Mouse (Mus musculus): ENCODE measurements around the gene Pde6c. TPM values are rescaled to one million over a fixed set of nuclear protein-coding genes. Genes with fewer than 3 reads are reported as not detected.

The Pde6c gene
- polyA plus RNA-seq, 1 experiment from 2014 or later = 0.02 TPM

- ATAC-seq (ENCODE audit: low FRiP score, low TSS enrichment) (no peak), DNase-seq (ENCODE audit: low spot score) (no peak)
- no peak for TF ChIP-seq EP300 (optimal IDR thresholded peaks at IDR 0.05)
- no peaks in the 10 kb centered on the region for H3K9me3 ChIP-seq (ENCODE audit: control insufficient read depth, low read length)
- no peak overlapping the region for H3K9ac ChIP-seq (ENCODE audit: low read length)
- no peaks in the 10 kb centered on the region for H3K4me1 ChIP-seq (replicated peaks; ENCODE audit: control insufficient read depth, insufficient read depth)
- H3K36me3 ChIP-seq (ENCODE audit: control insufficient read depth, insufficient read depth, low read length) = no peaks in the 10 kb centered on the region
- 59% methylated on average over 21 of the region's 21 CpGs for WGBS
- H3K4me3 ChIP-seq (ENCODE audit: low read depth, low read length) = no peak overlapping the region
- H3K27me3 ChIP-seq (ENCODE audit: control insufficient read depth, insufficient read depth, low read length) = no peaks in the 10 kb centered on the region
- no peak overlapping the region for H3K27ac ChIP-seq (replicated peaks)
- H3K4me2 ChIP-seq (replicated peaks; ENCODE audit: low read depth) = no peak overlapping the region; the same call in 1 of the 2 replicates
Observed at GRCm38 (mm10) chr19:38161648-38162354, 29.2 kb downstream of the Pde6c start.

GRCm38 (mm10) chr19:38164633-38165032, 32.1 kb downstream of the Pde6c start:
- H3K9ac ChIP-seq (ENCODE audit: low read length) = no peak overlapping the region
- DNase-seq (ENCODE audit: low spot score) (no peak), ATAC-seq (ENCODE audit: low FRiP score, low TSS enrichment) (no peak)
- no peak overlapping the region for H3K27ac ChIP-seq (replicated peaks)
- no peak overlapping the region for H3K4me3 ChIP-seq (ENCODE audit: low read depth, low read length)
- H3K27me3 ChIP-seq (ENCODE audit: control insufficient read depth, insufficient read depth, low read length) = no peaks in the 10 kb centered on the region
- TF ChIP-seq CTCF (IDR thresholded peaks at IDR 0.05; ENCODE audit: low read depth) = no peak
- no peak for TF ChIP-seq EP300 (optimal IDR thresholded peaks at IDR 0.05)
- no peak overlapping the region for H3K4me2 ChIP-seq (replicated peaks; ENCODE audit: low read depth)
- H3K36me3 ChIP-seq (ENCODE audit: control insufficient read depth, insufficient read depth, low read length) = no peaks in the 10 kb centered on the region
- whole genome bisulfite sequencing = 60% methylated on average over 2 of the region's 2 CpGs
- no peaks in the 10 kb centered on the region for H3K4me1 ChIP-seq (replicated peaks; ENCODE audit: control insufficient read depth, insufficient read depth)
- no peaks in the 10 kb centered on the region for H3K9me3 ChIP-seq (ENCODE audit: control insufficient read depth, low read length)

DNA sequence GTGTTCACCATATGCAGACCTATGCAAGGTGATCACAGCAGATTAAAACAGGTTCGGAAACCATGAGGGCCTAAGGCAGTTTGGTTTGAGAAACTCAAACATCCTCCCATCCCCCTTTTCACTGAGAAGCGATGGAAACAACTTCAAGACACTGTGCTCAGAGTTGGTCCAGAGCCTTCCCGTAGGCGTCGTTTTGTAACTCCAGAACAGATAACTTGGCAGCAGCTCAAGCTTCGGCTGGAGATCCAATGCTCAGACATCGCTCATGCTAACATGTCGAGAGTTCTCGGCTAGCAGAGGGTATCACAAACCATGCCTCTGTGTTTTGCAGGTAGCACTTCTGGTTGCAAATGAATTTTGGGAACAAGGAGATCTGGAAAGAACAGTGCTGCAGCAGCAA, 47.1 kb downstream of the Pde6c start:
- no peaks in the 10 kb centered on the region for H3K36me3 ChIP-seq (ENCODE audit: control insufficient read depth, insufficient read depth, low read length)
- H3K4me1 ChIP-seq (replicated peaks; ENCODE audit: control insufficient read depth, insufficient read depth) = no peaks in the 10 kb centered on the region
- no peaks in the 10 kb centered on the region for H3K9me3 ChIP-seq (ENCODE audit: control insufficient read depth, low read length)
- H3K4me3 ChIP-seq (ENCODE audit: low read depth, low read length) = no peak overlapping the region
- DNase-seq (ENCODE audit: low spot score) = no peak
- no peak for ATAC-seq (ENCODE audit: low FRiP score, low TSS enrichment)
- H3K9ac ChIP-seq (ENCODE audit: low read length) = no peak overlapping the region
- H3K27me3 ChIP-seq (ENCODE audit: control insufficient read depth, insufficient read depth, low read length) = no peaks in the 10 kb centered on the region
- H3K27ac ChIP-seq (replicated peaks) = no peak overlapping the region
- TF ChIP-seq EP300 (optimal IDR thresholded peaks at IDR 0.05) (no peak), CTCF (IDR thresholded peaks at IDR 0.05; ENCODE audit: low read depth) (no peak)
- no peak overlapping the region for H3K4me2 ChIP-seq (replicated peaks; ENCODE audit: low read depth)
- 85% methylated on average over 9 of the region's 9 CpGs for WGBS

- no peaks in the 10 kb centered on the region for H3K4me1 ChIP-seq (replicated peaks; ENCODE audit: control insufficient read depth, insufficient read depth)
- no peak overlapping the region for H3K4me3 ChIP-seq (ENCODE audit: low read depth, low read length)
- H3K9me3 ChIP-seq (ENCODE audit: control insufficient read depth, low read length) = no peaks in the 10 kb centered on the region
- ATAC-seq (ENCODE audit: low FRiP score, low TSS enrichment) = no peak
- 79% methylated on average over 5 of the region's 5 CpGs for WGBS
- TF ChIP-seq CTCF (IDR thresholded peaks at IDR 0.05; ENCODE audit: low read depth) (no peak), EP300 (optimal IDR thresholded peaks at IDR 0.05) (no peak)
- H3K36me3 ChIP-seq (ENCODE audit: control insufficient read depth, insufficient read depth, low read length) = 0 out of 2 replicates have a peak, but pooled peaks cover 5% of the 10 kb centered on the region
- no peak for DNase-seq (ENCODE audit: low spot score)
- no peak overlapping the region for H3K9ac ChIP-seq (ENCODE audit: low read length)
- no peak overlapping the region for H3K4me2 ChIP-seq (replicated peaks; ENCODE audit: low read depth)
- H3K27ac ChIP-seq (replicated peaks) = no peak overlapping the region
- no peaks in the 10 kb centered on the region for H3K27me3 ChIP-seq (ENCODE audit: control insufficient read depth, insufficient read depth, low read length)
Observed at GRCm38 (mm10) chr19:38186631-38187344, 54.2 kb downstream of the Pde6c start.

DNA sequence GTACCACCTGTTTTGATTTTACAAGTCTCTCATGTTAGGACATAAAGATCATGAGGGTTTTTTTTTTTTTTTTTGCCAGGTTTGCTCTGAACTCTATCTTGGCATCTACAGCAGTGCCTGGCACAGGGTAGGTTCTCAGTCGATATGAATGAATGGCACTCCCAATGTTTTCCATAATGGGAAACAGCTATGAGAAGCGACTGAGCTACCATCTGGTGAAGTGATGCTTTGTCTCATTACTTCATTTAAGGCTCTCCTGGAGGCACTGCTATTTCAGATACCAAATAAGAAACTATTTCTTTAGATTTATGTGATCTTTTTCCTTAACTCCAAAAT, 54.7 kb downstream of the Pde6c start:
- H3K9me3 ChIP-seq (ENCODE audit: control insufficient read depth, low read length) = no peaks in the 10 kb centered on the region
- no peaks in the 10 kb centered on the region for H3K4me1 ChIP-seq (replicated peaks; ENCODE audit: control insufficient read depth, insufficient read depth)
- no peak overlapping the region for H3K27ac ChIP-seq (replicated peaks)
- H3K4me2 ChIP-seq (replicated peaks; ENCODE audit: low read depth) = no peak overlapping the region
- H3K4me3 ChIP-seq (ENCODE audit: low read depth, low read length) = no peak overlapping the region
- H3K36me3 ChIP-seq (ENCODE audit: control insufficient read depth, insufficient read depth, low read length) = 0 out of 2 replicates have a peak, but pooled peaks cover 5% of the 10 kb centered on the region
- no peak overlapping the region for H3K9ac ChIP-seq (ENCODE audit: low read length)
- DNase-seq (ENCODE audit: low spot score) (no peak), ATAC-seq (ENCODE audit: low FRiP score, low TSS enrichment) (no peak)
- TF ChIP-seq EP300 (optimal IDR thresholded peaks at IDR 0.05) (no peak), CTCF (IDR thresholded peaks at IDR 0.05; ENCODE audit: low read depth) (no peak)
- 82% methylated on average over 2 of the region's 2 CpGs for WGBS
- H3K27me3 ChIP-seq (ENCODE audit: control insufficient read depth, insufficient read depth, low read length) = no peaks in the 10 kb centered on the region

- ATAC-seq (ENCODE audit: low FRiP score, low TSS enrichment) (no peak), DNase-seq (ENCODE audit: low spot score) (no peak)
- WGBS = 58% methylated on average over 3 of the region's 3 CpGs
- Histone ChIP-seq H3K4me3 (ENCODE audit: low read depth, low read length) (no peak overlapping the region), H3K27ac (replicated peaks) (no peak overlapping the region), H3K36me3 (ENCODE audit: control insufficient read depth, insufficient read depth, low read length) (peaks cover 5% of the 10 kb centered on the region; the same call in 1 of the 2 replicates), H3K4me1 (replicated peaks; ENCODE audit: control insufficient read depth, insufficient read depth) (no peaks in the 10 kb centered on the region), H3K9ac (ENCODE audit: low read length) (no peak overlapping the region), H3K4me2 (replicated peaks; ENCODE audit: low read depth) (no peak overlapping the region), H3K27me3 (ENCODE audit: control insufficient read depth, insufficient read depth, low read length) (no peaks in the 10 kb centered on the region), H3K9me3 (ENCODE audit: control insufficient read depth, low read length) (no peaks in the 10 kb centered on the region)
- TF ChIP-seq EP300 (optimal IDR thresholded peaks at IDR 0.05) (no peak), CTCF (IDR thresholded peaks at IDR 0.05; ENCODE audit: low read depth) (no peak)
Observed at GRCm38 (mm10) chr19:38190606-38191005, 58.0 kb downstream of the Pde6c start.
